Mouse (Mus musculus) C2C12 (cell line): ENCODE data around the gene Bahcc1. TPM values are rescaled to one million over a fixed set of nuclear protein-coding genes. Genes with fewer than 3 reads are reported as not detected.

Experiments
- H3K27me3 ChIP-seq: one replicate; pipeline ENCODE4 v1.6.1; 2011; ENCODE audit not compliant: control insufficient read depth, insufficient read depth, insufficient read length
- H3K36me3 ChIP-seq: one replicate; pipeline ENCODE4 v1.6.1; 2011; ENCODE audit not compliant: control insufficient read depth, insufficient read depth
- H3K4me3 ChIP-seq: one replicate; pipeline ENCODE4 v1.5.1; 2011; ENCODE audit warnings: mild to moderate bottlenecking, control low read depth; ENCODE audit not compliant: poor library complexity, insufficient read depth, severe bottlenecking
- H3K79me2 ChIP-seq: one replicate; pipeline ENCODE4 v1.6.1; 2011; ENCODE audit not compliant: control insufficient read depth, insufficient read depth
- H3K79me3 ChIP-seq: one replicate; pipeline ENCODE4 v1.6.1; 2011; ENCODE audit warnings: low read depth, control low read depth
- H3ac ChIP-seq: one replicate; pipeline ENCODE3; 2011; ENCODE audit warnings: low read depth; ENCODE audit not compliant: control insufficient read depth, insufficient read length
- CEBPB ChIP-seq: IDR thresholded peaks from one replicate; pipeline ENCODE4 v1.6.1; 2011; ENCODE audit warnings: low read depth, mild to moderate bottlenecking, control low read depth, moderate library complexity
- CTCF ChIP-seq: IDR thresholded peaks from one replicate; pipeline ENCODE4 v1.5.1; 2011; ENCODE audit not compliant: control insufficient read depth, insufficient read depth, insufficient read length
- FOSL1 ChIP-seq: IDR thresholded peaks from one replicate; pipeline ENCODE4 v1.8.0; 2011; ENCODE audit warnings: mild to moderate bottlenecking, low read length; ENCODE audit not compliant: poor library complexity, insufficient read depth, severe bottlenecking
- MAX ChIP-seq: IDR thresholded peaks from one replicate; pipeline ENCODE4 v1.6.1; 2011; ENCODE audit warnings: mild to moderate bottlenecking, control low read depth
- MYOD1 ChIP-seq: IDR thresholded peaks from one replicate; pipeline ENCODE4 v1.6.1; 2011; ENCODE audit warnings: low read depth; ENCODE audit not compliant: control insufficient read depth, insufficient read length
- MYOG ChIP-seq: IDR thresholded peaks from one replicate; pipeline ENCODE4 v1.6.1; 2011; ENCODE audit not compliant: control insufficient read depth, insufficient read length; ENCODE audit errors: extremely low read depth
- USF1 ChIP-seq: IDR thresholded peaks from one replicate; pipeline ENCODE4 v1.6.1; 2011; ENCODE audit warnings: low read depth, mild to moderate bottlenecking, control low read depth, moderate library complexity
- polyA plus RNA-seq: library from polyadenylated mRNA; unstranded; fragments of >200 nt; fragmentation: generic; extraction: Trizol; gene quantifications from one replicate; pipeline ENCODE4 v1.2.1, GENCODE M21; 2012; ENCODE audit warnings: missing spikeins

Gene Bahcc1
- polyA plus RNA-seq, 1 experiment = 10.8 TPM

- no peaks in the 10 kb centered on the region for H3K36me3 ChIP-seq
- TF ChIP-seq FOSL1 (no peak), MYOD1 (no peak), MAX (no peak), CTCF (no peak), CEBPB (no peak), USF1 (no peak), MYOG (no peak)
- no peaks in the 10 kb centered on the region for H3K79me2 ChIP-seq
- H3K27me3 ChIP-seq = no peaks in the 10 kb centered on the region
- no peaks in the 10 kb centered on the region for H3K79me3 ChIP-seq
- no peak overlapping the region for H3ac ChIP-seq
- no peak overlapping the region for H3K4me3 ChIP-seq
Observed at GRCm38 (mm10) chr11:120220963-120221827, 11.6 kb upstream of the Bahcc1 start.

GRCm38 (mm10) chr11:120222425-120223104, 10.2 kb upstream of the Bahcc1 start:
- Histone ChIP-seq H3K79me3 (no peaks in the 10 kb centered on the region), H3K4me3 (no peak overlapping the region), H3K27me3 (no peaks in the 10 kb centered on the region), H3K36me3 (no peaks in the 10 kb centered on the region), H3ac (no peak overlapping the region), H3K79me2 (peaks cover 4% of the 10 kb centered on the region)
- TF ChIP-seq MYOD1 (no peak), MAX (no peak), FOSL1 (no peak), USF1 (no peak), MYOG (no peak), CTCF (no peak), CEBPB (no peak)

- Histone ChIP-seq H3ac (no peak overlapping the region), H3K4me3 (no peak overlapping the region), H3K79me2 (peaks cover 17% of the 10 kb centered on the region), H3K36me3 (peaks cover 2% of the 10 kb centered on the region), H3K79me3 (peaks cover 8% of the 10 kb centered on the region), H3K27me3 (no peaks in the 10 kb centered on the region)
- no peak for TF ChIP-seq USF1
- no peak for TF ChIP-seq MYOD1
- TF ChIP-seq CTCF = no peak
- TF ChIP-seq CEBPB = no peak
- no peak for TF ChIP-seq MAX
- no peak for TF ChIP-seq MYOG
- no peak for TF ChIP-seq FOSL1
Observed at GRCm38 (mm10) chr11:120223586-120224487, 8.9 kb upstream of the Bahcc1 start.

- H3ac ChIP-seq = no peak overlapping the region
- no peak for TF ChIP-seq MYOG
- no peak for TF ChIP-seq MYOD1
- TF ChIP-seq CEBPB = no peak
- no peak for TF ChIP-seq MAX
- no peak for TF ChIP-seq CTCF
- H3K27me3 ChIP-seq = no peaks in the 10 kb centered on the region
- peaks cover 16% of the 10 kb centered on the region for H3K79me3 ChIP-seq
- peaks cover 25% of the 10 kb centered on the region for H3K79me2 ChIP-seq
- no peak overlapping the region for H3K4me3 ChIP-seq
- H3K36me3 ChIP-seq = peaks cover 4% of the 10 kb centered on the region
Observed at GRCm38 (mm10) chr11:120224488-120225255, 8.1 kb upstream of the Bahcc1 start.
